Mouse (Mus musculus) neural tube, embryonic 11.5 days (tissue): ENCODE data around the gene Gm49384. TPM values are rescaled to one million over a fixed set of nuclear protein-coding genes. Genes with fewer than 3 reads are reported as not detected.

Experiments
- ATAC-seq: fragments of 200-750 bp; cut with Nextera tagmentation; 2 replicates; pipeline ENCODE4 v1.8.0; 2017; ENCODE audit warnings: moderate number of reproducible peaks, mild to moderate bottlenecking, moderate TSS enrichment, moderate library complexity; ENCODE audit not compliant: insufficient read depth, low FRiP score, low TSS enrichment
- DNase-seq: peaks from one replicate; pipeline ENCODE4 v3.0.0-alpha.2; 2015; ENCODE audit warnings: low spot score
- H3K27ac ChIP-seq: fragments of 300-500 bp; sonication (generic); 2 replicates; pipeline ENCODE4 v1.5.1; 2014; ENCODE audit warnings: low read depth, mild to moderate bottlenecking, low read length
- H3K27me3 ChIP-seq: fragments of 300-500 bp; sonication (generic); 2 replicates; pipeline ENCODE4 v1.6.1; 2014; ENCODE audit warnings: mild to moderate bottlenecking, low read length, mixed read lengths; ENCODE audit not compliant: control insufficient read depth, insufficient read depth
- H3K36me3 ChIP-seq: fragments of 300-500 bp; sonication (generic); 2 replicates; pipeline ENCODE4 v1.6.1; 2014; ENCODE audit warnings: mild to moderate bottlenecking, low read length, moderate library complexity, mixed read lengths; ENCODE audit not compliant: control insufficient read depth, insufficient read depth
- H3K4me1 ChIP-seq: fragments of 300-500 bp; sonication (generic); 2 replicates; pipeline ENCODE4 v1.6.1; 2014; ENCODE audit warnings: low read length, mixed read lengths; ENCODE audit not compliant: control insufficient read depth, insufficient read depth
- H3K4me2 ChIP-seq: fragments of 300-500 bp; sonication (generic); 2 replicates; pipeline ENCODE4 v1.6.1; 2014; ENCODE audit warnings: low read depth, mild to moderate bottlenecking, moderate library complexity
- H3K4me3 ChIP-seq: fragments of 300-500 bp; sonication (generic); 2 replicates; pipeline ENCODE4 v1.5.1; 2014; ENCODE audit warnings: low read depth, low read length
- H3K9ac ChIP-seq: fragments of 300-500 bp; sonication (generic); 2 replicates; pipeline ENCODE4 v1.6.1; 2014; ENCODE audit warnings: mild to moderate bottlenecking, low read length
- H3K9me3 ChIP-seq: fragments of 300-500 bp; sonication (generic); 2 replicates; pipeline ENCODE4 v1.6.1; 2016; ENCODE audit warnings: low read length; ENCODE audit not compliant: control insufficient read depth
- WGBS: fragments of 180-500 bp; shearing (Covaris S2); extraction: QIAGEN DNeasy Blood & Tissue Kit; methylation state at CpG from one replicate; pipeline ENCODE4 v1.1.7; 2014; 5-methylcytosine and 5-hydroxymethylcytosine counted together
- polyA plus RNA-seq: library from polyadenylated mRNA; unstranded; fragments of >200 nt; fragmentation: Nextera tagmentation; extraction: Ambion mirVana; gene quantifications from 2 replicates; pipeline ENCODE4 v1.2.1, GENCODE M21; 2014

Gm49384 gene
- polyA plus RNA-seq, 1 experiment from 2014 or later, result 32.1 TPM

DNA sequence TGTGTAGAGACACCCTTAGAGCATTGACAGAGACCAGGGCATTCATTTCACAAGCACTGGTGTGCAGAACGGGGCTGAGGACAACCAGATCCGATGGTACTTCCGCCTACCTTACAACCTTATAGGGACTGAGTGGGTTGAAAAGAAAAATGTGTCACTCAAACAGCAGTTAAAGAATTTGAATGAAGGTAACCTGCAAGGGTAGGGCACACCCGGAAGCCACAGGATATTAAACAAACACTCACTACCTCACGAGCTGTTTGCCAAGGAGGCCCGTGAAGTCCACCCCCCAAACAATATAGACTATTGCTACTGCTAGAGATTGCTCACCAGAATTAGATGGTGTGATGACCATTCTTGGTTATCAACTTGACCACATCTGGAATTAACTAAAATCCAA is 31.7 kb upstream of the Gm49384 start:
- H3K9ac ChIP-seq, result no peak overlapping the region
- DNase-seq, result no peak
- WGBS, result 93% methylated on average over 6 of the region's 6 CpGs
- no peak overlapping the region for H3K4me3 ChIP-seq
- no peaks in the 10 kb centered on the region for H3K27me3 ChIP-seq
- no peaks in the 10 kb centered on the region for H3K4me1 ChIP-seq
- H3K9me3 ChIP-seq, result no peaks in the 10 kb centered on the region
- H3K4me2 ChIP-seq, result no peak overlapping the region
- H3K36me3 ChIP-seq, result no peaks in the 10 kb centered on the region
- no peak overlapping the region for H3K27ac ChIP-seq
- no peak for ATAC-seq

DNA sequence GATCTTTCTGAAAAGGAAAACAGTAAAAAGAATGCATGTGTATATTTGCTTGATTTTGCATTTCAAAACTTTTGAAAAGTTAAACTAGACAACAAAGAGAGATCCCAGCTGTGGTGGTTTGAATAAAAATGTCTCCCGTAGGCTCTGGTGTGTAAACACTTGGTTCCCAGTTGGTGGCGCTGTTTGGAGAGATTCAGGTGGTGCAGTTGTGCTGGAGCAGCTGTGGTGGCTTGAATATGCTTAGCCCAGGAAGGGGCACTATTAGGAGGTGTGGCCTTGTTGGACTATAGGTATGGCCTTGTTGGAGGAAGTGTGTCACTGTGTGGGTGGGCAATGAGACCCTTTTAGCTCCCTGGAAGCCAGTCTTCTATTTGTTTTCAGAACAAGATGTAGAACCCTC is 25.2 kb upstream of the Gm49384 start:
- H3K27me3 ChIP-seq, result no peaks in the 10 kb centered on the region
- no peak overlapping the region for H3K27ac ChIP-seq
- no peaks in the 10 kb centered on the region for H3K9me3 ChIP-seq
- H3K36me3 ChIP-seq, result no peaks in the 10 kb centered on the region
- H3K4me3 ChIP-seq, result no peak overlapping the region
- DNase-seq (no peak), ATAC-seq (no peak)
- H3K9ac ChIP-seq, result no peak overlapping the region
- 82% methylated on average over 2 of the region's 2 CpGs for WGBS
- H3K4me1 ChIP-seq, result peaks cover 5% of the 10 kb centered on the region; the same call in 1 of the 2 replicates
- no peak overlapping the region for H3K4me2 ChIP-seq

DNA sequence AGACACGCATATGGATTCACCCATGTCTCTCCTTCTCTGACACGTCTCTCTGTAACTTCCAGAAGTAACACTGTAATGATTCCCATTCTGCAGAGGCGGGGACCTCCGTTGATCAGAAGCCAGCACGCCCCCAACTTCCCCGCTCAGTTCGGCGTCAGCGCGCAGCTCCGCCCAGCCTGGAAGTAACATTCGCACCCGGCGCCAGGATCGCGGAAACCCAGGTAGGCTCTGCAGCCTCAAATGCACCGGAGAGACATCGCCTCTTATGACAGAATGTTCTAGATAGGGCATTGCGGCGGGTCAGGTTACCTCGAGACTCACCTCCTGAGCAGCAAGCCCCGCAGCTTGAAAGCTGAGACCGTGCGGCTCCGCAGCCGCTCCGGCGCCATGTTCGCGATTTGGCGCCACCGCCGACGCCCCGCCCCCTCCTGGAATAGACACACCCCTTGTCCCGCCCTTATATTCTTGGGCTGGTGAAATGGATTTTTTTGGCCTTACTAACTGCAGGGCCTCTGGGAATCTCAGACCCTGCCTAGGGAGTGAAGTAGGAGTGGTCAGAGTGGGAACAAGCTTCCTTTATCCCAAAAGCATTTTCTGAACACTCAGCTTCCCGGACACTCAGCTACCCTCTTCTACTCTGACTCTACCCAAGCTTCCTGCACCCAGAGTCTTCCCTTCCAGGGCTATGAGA is 23.9 kb upstream of the Gm49384 start, which contains the start of gene Pole2:
Pole2 (minus strand) TSS at position 420 of the 691 bp plus-strand sequence.
- peak; percentile 89 for DNase-seq
- peak; percentile 95 for ATAC-seq
- Histone ChIP-seq H3K9me3 (no peaks in the 10 kb centered on the region), H3K4me1 (peaks cover 5% of the 10 kb centered on the region; the same call in 1 of the 2 replicates), H3K4me3 (peak within 1 kb of the TSS; percentile 61), H3K9ac (peak within 1 kb of the TSS; percentile 66), H3K4me2 (peak within 1 kb of the TSS; percentile 51), H3K36me3 (no peaks in the 10 kb centered on the region), H3K27ac (0 out of 2 replicates have a peak within 1 kb of the TSS, but pooled peaks have one; percentile 53), H3K27me3 (no peaks in the 10 kb centered on the region)
- WGBS, result 1% methylated on average over 36 of the region's 37 CpGs

DNA sequence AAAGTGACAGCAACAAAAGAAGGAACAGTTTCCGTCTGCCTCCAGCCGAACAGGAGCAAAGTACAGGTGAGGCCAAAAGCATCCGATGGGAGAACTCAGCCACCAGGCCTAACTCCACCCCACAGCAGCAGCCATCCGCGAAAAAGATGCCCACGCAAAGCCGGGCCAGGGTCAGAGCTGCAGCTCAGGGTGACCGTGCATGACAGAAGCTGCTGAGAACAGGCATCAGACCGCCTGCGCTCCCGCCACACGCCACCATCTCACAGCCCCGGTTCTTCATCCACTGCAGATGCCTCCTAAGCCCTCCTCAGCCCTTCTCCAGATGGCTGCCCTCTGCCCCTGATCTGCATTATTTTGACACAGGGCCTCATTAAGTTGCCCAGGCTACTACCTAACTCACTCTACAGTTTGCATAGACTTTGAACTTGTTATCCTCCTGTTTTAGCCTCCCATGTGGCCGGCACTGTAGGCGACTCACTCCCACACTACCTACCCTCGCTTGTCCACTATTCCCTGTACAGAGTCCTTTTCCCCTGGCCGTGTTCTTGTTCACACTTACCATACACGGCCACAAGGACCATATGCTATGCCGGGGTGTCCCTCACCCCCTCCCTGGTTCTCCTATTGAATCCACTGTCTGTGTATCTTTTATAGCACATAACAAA is 16.7 kb upstream of the Gm49384 start:
- Histone ChIP-seq H3K4me2 (no peak overlapping the region), H3K27me3 (no peaks in the 10 kb centered on the region), H3K4me1 (no peaks in the 10 kb centered on the region), H3K9me3 (no peaks in the 10 kb centered on the region), H3K36me3 (peaks cover 2% of the 10 kb centered on the region; the same call in 1 of the 2 replicates), H3K9ac (no peak overlapping the region), H3K27ac (no peak overlapping the region), H3K4me3 (no peak overlapping the region)
- WGBS, result 92% methylated on average over 19 of the region's 19 CpGs
- ATAC-seq (no peak), DNase-seq (no peak)

DNA sequence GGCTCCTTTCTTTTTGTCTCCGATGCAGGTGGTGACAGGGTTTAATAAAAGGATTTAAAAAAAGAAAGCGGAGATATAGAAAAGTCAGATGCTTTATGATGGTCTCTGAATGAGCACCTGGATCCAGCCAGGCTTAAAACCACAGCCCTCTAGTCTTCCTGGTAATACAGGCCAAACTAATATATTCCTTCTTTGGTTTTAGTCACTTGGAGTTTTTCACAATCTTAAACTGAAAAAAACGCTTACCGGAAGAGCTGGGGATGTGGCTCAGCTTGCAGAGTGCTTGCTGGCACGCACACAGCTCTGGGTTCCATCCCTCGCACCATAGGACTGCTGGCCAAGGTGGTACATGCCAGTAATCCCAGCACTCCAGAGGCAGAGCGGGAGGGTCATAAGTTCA is 12.5 kb upstream of the Gm49384 start:
- Histone ChIP-seq H3K4me1 (no peaks in the 10 kb centered on the region), H3K4me3 (no peak overlapping the region), H3K27ac (no peak overlapping the region), H3K36me3 (peaks cover 7% of the 10 kb centered on the region), H3K4me2 (no peak overlapping the region), H3K9me3 (no peaks in the 10 kb centered on the region), H3K27me3 (no peaks in the 10 kb centered on the region), H3K9ac (no peak overlapping the region)
- ATAC-seq (no peak), DNase-seq (no peak)
- WGBS, result 97% methylated on average over 7 of the region's 7 CpGs

DNA sequence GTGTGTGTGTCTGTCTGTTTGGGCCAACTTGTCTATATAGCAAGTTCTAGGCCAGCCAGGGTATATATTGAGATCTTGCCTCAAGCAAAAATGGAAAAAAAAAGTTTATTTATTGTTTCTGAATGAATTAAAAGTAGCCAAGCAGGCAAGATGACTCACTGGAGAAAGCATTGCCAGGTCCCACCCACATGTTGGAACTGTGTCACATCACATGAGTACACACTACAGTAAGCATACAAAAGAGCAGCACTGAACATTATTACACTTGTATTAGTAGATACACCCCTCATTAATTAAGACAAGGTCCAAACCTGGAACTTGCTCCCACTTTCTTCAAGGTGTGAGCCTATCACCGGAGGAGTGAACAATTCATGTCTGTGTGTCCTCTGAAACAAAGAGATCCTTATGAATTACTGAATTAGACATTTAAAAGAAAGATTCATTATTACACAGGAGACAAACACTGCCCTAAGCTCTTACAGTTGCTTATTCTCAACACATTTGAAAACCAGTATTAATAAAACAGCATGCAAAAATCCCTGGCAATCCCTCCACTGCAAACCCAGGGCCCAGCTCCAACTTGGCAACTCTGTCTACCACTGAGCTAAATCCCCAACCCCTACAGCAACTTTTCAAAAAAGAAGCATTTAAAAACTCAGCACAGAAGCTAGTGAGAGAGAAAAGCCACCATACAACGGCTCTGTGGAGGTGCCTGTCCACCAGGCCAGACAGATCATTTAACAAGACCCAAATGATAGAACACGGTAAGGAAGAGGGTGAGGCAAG is 11.1 kb upstream of the Gm49384 start:
- DNase-seq (no peak), ATAC-seq (no peak)
- no peak overlapping the region for H3K27ac ChIP-seq
- no peaks in the 10 kb centered on the region for H3K9me3 ChIP-seq
- 87% methylated on average over 3 of the region's 3 CpGs for WGBS
- H3K36me3 ChIP-seq, result peaks cover 5% of the 10 kb centered on the region; the same call in 1 of the 2 replicates
- H3K9ac ChIP-seq, result no peak overlapping the region
- no peaks in the 10 kb centered on the region for H3K4me1 ChIP-seq
- H3K4me3 ChIP-seq, result no peak overlapping the region
- H3K27me3 ChIP-seq, result no peaks in the 10 kb centered on the region
- no peak overlapping the region for H3K4me2 ChIP-seq

GRCm38 (mm10) chr12:69214393-69214792 is 10.3 kb upstream of the Gm49384 start:
- no peak overlapping the region for H3K4me2 ChIP-seq
- 95% methylated on average over 7 of the region's 7 CpGs for WGBS
- peaks cover 5% of the 10 kb centered on the region; the same call in 1 of the 2 replicates for H3K36me3 ChIP-seq
- no peak overlapping the region for H3K9ac ChIP-seq
- H3K4me3 ChIP-seq, result no peak overlapping the region
- no peaks in the 10 kb centered on the region for H3K27me3 ChIP-seq
- no peaks in the 10 kb centered on the region for H3K9me3 ChIP-seq
- no peak for ATAC-seq
- no peak for DNase-seq
- H3K4me1 ChIP-seq, result no peaks in the 10 kb centered on the region
- H3K27ac ChIP-seq, result no peak overlapping the region

DNA sequence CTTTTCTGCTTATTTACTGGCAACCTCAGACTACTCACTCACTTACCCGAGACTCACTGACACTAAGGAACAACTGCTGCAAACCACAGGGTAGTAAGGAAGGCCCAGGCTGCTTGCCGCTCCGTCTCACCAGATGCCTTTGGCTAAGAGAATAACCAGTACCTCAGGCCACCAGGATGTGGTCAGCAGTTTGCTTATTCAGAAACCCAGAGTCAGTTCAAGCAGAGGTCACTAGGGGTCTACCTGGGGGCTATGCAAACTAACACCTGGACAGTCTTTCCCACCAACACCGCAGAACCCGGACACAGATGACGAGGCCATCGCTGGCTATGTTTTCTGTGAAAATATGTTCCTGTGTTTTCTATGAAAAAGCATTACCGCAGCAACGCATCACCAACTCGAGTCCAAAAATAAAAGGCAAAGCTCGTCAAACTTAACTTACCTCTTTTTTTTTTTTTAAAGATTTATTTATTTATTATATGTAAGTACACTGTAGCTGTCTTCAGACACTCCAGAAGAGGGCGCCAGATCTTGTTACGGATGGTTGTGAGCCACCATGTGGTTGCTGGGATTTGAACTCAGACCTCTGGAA is 9.2 kb upstream of the Gm49384 start:
- Histone ChIP-seq H3K4me3 (no peak overlapping the region), H3K27ac (no peak overlapping the region), H3K9ac (no peak overlapping the region), H3K36me3 (peaks cover 5% of the 10 kb centered on the region; the same call in 1 of the 2 replicates), H3K4me2 (no peak overlapping the region), H3K27me3 (no peaks in the 10 kb centered on the region), H3K9me3 (no peaks in the 10 kb centered on the region), H3K4me1 (no peaks in the 10 kb centered on the region)
- ATAC-seq, result no peak
- DNase-seq, result no peak
- WGBS, result 95% methylated on average over 13 of the region's 13 CpGs
